Mouse (Mus musculus) ES-Bruce4 (cell line): ENCODE measurements around the gene Bri3. TPM values are rescaled to one million over a fixed set of nuclear protein-coding genes. Genes with fewer than 3 reads are reported as not detected.
"Not testable (repeated sequence)": the region's sequence is repeated elsewhere in the genome, so short reads cannot be mapped to it uniquely, and the experiment has no call there.

Experiments used
- H3K27ac ChIP-seq: 2 replicates; pipeline ENCODE4 v1.5.1; 2012; ENCODE audit warnings: low read length, inconsistent platforms; ENCODE audit not compliant: insufficient read depth
- H3K27me3 ChIP-seq: 2 replicates; pipeline ENCODE4 v1.6.1; 2012; ENCODE audit warnings: mild to moderate bottlenecking, low read length, inconsistent platforms; ENCODE audit not compliant: control insufficient read depth, poor library complexity, insufficient read depth, severe bottlenecking
- H3K36me3 ChIP-seq: 2 replicates; pipeline ENCODE4 v1.6.1; 2012; ENCODE audit warnings: inconsistent platforms, mild to moderate bottlenecking, low read length, moderate library complexity; ENCODE audit not compliant: control insufficient read depth, poor library complexity, insufficient read depth, severe bottlenecking
- H3K4me1 ChIP-seq: one replicate; pipeline ENCODE4 v1.8.1; 2011; ENCODE audit warnings: low read length; ENCODE audit not compliant: control insufficient read depth, insufficient read depth
- H3K4me3 ChIP-seq: 2 replicates; pipeline ENCODE4 v1.5.1; 2011; ENCODE audit warnings: low read depth, mild to moderate bottlenecking, low read length
- H3K9ac ChIP-seq: 2 replicates; pipeline ENCODE4 v1.6.1; 2012; ENCODE audit warnings: low read depth, mild to moderate bottlenecking, inconsistent platforms; ENCODE audit not compliant: poor library complexity, severe bottlenecking
- H3K9me3 ChIP-seq: replicated peaks from 2 replicates; pipeline ENCODE4 v1.6.1; 2012; ENCODE audit warnings: mild to moderate bottlenecking, low read length, inconsistent platforms; ENCODE audit not compliant: control insufficient read depth, poor library complexity, insufficient read depth, severe bottlenecking
- CTCF ChIP-seq: IDR thresholded peaks from one replicate; pipeline ENCODE4 v1.8.1; 2011; ENCODE audit warnings: low read depth, low read length
- EP300 ChIP-seq: IDR thresholded peaks from 2 replicates; pipeline ENCODE4 v1.6.1; 2011; ENCODE audit warnings: low read depth, low read length; ENCODE audit not compliant: insufficient read depth
- POLR2A ChIP-seq: IDR thresholded peaks from one replicate; pipeline ENCODE4 v1.8.1; 2011; ENCODE audit warnings: low read length; ENCODE audit not compliant: insufficient read depth
- polyA plus RNA-seq: library from polyadenylated mRNA; stranded (reverse); fragments of >200 nt; gene quantifications from 2 replicates; pipeline ENCODE4 v1.2.4, GENCODE M21; 2011; ENCODE audit warnings: low read depth; ENCODE audit not compliant: missing spikeins, insufficient read depth, insufficient read length

Bri3 gene
- polyA plus RNA-seq, 1 experiment = 82.6 TPM

GRCm38 (mm10) chr5:144357881-144358591, 113.8 kb downstream of the Bri3 start, which contains the start of gene Baiap2l1:
Gene Baiap2l1, minus strand, starts transcription at chr5:144358112.
- no peaks in the 10 kb centered on the region for H3K36me3 ChIP-seq
- H3K9ac ChIP-seq = peak within 1 kb of the TSS; percentile 71
- no peaks in the 10 kb centered on the region for H3K4me1 ChIP-seq
- no peak for TF ChIP-seq CTCF
- peak; percentile 36; the same call in 1 of the 2 replicates for TF ChIP-seq EP300
- peak within 1 kb of the TSS; percentile 72 for H3K4me3 ChIP-seq
- H3K27me3 ChIP-seq = no peaks in the 10 kb centered on the region
- no peak within 1 kb of the TSS for H3K27ac ChIP-seq
- no peaks in the 10 kb centered on the region for H3K9me3 ChIP-seq

DNA sequence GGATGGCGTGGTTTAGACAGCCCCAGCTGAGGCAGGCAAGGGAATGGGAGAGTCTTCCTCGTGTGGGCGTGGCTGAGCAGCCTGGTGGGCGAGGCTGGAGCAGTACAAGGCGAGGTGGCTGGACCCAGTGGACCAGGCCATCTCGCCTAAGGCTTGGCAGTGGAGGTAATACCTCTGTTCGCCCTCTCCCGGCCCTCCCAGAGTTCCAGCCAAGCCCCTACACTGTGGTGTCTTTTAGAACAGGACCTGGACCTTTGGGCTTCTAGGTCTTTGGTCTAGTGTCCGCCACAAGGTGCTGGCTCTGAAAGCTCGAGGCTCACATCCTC, 114.3 kb downstream of the Bri3 start:
- H3K27me3 ChIP-seq = no peaks in the 10 kb centered on the region
- no peaks in the 10 kb centered on the region for H3K4me1 ChIP-seq
- no peak for TF ChIP-seq POLR2A
- no peak for TF ChIP-seq CTCF
- no peak for TF ChIP-seq EP300
- no peak overlapping the region for H3K27ac ChIP-seq
- no peak overlapping the region for H3K9ac ChIP-seq
- peak overlapping the region; percentile 50 for H3K4me3 ChIP-seq
- no peaks in the 10 kb centered on the region for H3K9me3 ChIP-seq
- no peaks in the 10 kb centered on the region for H3K36me3 ChIP-seq

DNA sequence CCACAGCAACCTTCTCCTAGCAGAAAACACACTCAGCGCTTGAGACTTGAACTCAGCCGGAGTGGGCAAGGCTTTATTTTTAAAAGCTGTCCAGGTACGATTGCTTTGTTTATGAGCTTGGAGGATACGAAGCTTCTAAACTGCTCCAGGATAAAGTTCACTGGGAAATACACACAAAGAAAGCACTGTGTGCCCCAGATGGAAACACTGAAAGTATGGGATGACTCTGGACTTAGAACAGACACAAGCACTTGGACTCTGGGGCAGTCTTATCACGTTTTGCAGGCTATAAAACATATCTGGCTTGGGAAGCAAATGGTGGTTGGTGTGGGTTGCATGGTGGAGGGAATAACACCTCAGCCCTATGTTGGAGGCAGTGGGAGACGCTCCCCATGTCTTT, 115.6 kb downstream of the Bri3 start:
- no peak overlapping the region for H3K4me3 ChIP-seq

GRCm38 (mm10) chr5:144360346-144360745, 116.1 kb downstream of the Bri3 start:
- Histone ChIP-seq H3K27me3 (no peaks in the 10 kb centered on the region), H3K36me3 (no peaks in the 10 kb centered on the region), H3K9ac (no peak overlapping the region), H3K4me1 (no peaks in the 10 kb centered on the region), H3K27ac (no peak overlapping the region), H3K9me3 (no peaks in the 10 kb centered on the region), H3K4me3 (no peak overlapping the region)
- no peak for TF ChIP-seq CTCF
- no peak for TF ChIP-seq POLR2A
- TF ChIP-seq EP300 = no peak

More for the DNA sequence above, 115.6 kb downstream of the Bri3 start:
- Histone ChIP-seq H3K9ac (no peak overlapping the region), H3K4me1 (no peaks in the 10 kb centered on the region), H3K27me3 (no peaks in the 10 kb centered on the region), H3K36me3 (no peaks in the 10 kb centered on the region), H3K27ac (no peak overlapping the region), H3K9me3 (no peaks in the 10 kb centered on the region)
- TF ChIP-seq CTCF (no peak), EP300 (no peak), POLR2A (no peak)

DNA sequence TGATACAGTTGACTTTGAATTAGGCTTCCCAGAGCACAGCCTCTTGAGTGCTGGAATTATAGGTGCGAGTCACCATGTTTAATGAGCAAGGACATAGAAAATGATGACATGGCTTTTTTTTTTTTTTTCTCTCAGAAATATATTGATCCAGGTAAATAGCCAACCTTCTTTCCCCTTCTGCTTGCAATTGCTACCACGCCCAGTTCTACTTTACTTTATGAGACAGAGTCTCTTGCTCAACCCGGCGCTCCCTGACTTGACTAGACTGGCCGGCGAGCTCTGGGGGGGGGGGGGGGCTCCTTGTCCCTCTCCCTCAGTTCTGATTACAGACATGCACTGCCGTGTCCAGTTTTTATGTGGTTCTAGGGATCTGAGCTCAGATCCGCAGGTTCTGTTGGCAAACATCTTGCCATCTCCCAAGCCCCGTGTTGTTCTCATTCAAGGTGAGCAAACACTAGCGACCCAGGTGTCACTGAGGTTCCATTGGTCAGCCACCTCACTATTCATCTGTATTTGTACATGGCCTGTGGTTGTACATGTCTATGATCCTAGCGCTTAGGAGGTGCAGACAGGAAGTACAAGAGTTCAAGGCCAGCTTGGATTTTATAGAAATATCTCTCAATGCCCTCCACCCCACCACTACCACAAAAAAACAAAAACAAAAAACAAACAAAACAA, 120.6 kb downstream of the Bri3 start:
- TF ChIP-seq CTCF (no peak), POLR2A (no peak), EP300 (no peak)
- no peaks in the 10 kb centered on the region for H3K36me3 ChIP-seq
- no peaks in the 10 kb centered on the region for H3K9me3 ChIP-seq
- no peaks in the 10 kb centered on the region for H3K27me3 ChIP-seq
- no peaks in the 10 kb centered on the region for H3K4me1 ChIP-seq
- H3K27ac ChIP-seq = no peak overlapping the region
- H3K4me3 ChIP-seq = no peak overlapping the region
- no peak overlapping the region for H3K9ac ChIP-seq

- H3K27ac ChIP-seq, H3K9ac ChIP-seq, H3K9me3 ChIP-seq, H3K4me3 ChIP-seq, H3K36me3 ChIP-seq, H3K4me1 ChIP-seq, H3K27me3 ChIP-seq: not testable (repeated sequence)
Measured at GRCm38 (mm10) chr5:144366551-144366950, 122.3 kb downstream of the Bri3 start.
